Mouse (Mus musculus) midbrain, postnatal 0 days (tissue): ENCODE measurements around the gene Rasa1. TPM values are rescaled to one million over a fixed set of nuclear protein-coding genes. Genes with fewer than 3 reads are reported as not detected.
A peak's percentile ranks its signal among the peaks of the same experiment; 100 is the strongest.

Source experiments
- ATAC-seq: fragments of 200-750 bp; cut with Nextera tagmentation; 2 replicates; pipeline ENCODE4 v1.8.0; 2017; ENCODE audit warnings: moderate number of reproducible peaks, mild to moderate bottlenecking, moderate TSS enrichment, moderate library complexity; ENCODE audit not compliant: low FRiP score
- DNase-seq: peaks from one replicate; pipeline ENCODE4 v3.0.0-alpha.2; 2015; ENCODE audit warnings: low spot score
- H3K27ac ChIP-seq: fragments of 300-500 bp; sonication (generic); 2 replicates; pipeline ENCODE4 v1.5.1; 2014; ENCODE audit warnings: low read depth, mild to moderate bottlenecking, low read length, mixed read lengths
- H3K27me3 ChIP-seq: fragments of 300-500 bp; sonication (generic); 2 replicates; pipeline ENCODE4 v1.6.1; 2014; ENCODE audit warnings: low read length, control low read depth, mixed read lengths; ENCODE audit not compliant: insufficient read depth
- H3K36me3 ChIP-seq: fragments of 300-500 bp; sonication (generic); 2 replicates; pipeline ENCODE4 v1.6.1; 2014; ENCODE audit warnings: low read length, control low read depth, mixed read lengths; ENCODE audit not compliant: insufficient read depth
- H3K4me1 ChIP-seq: fragments of 300-500 bp; sonication (generic); 2 replicates; pipeline ENCODE4 v1.6.1; 2014; ENCODE audit warnings: mild to moderate bottlenecking, control low read depth, antibody characterized with exemption, low read length, mixed read lengths; ENCODE audit not compliant: insufficient read depth
- H3K4me2 ChIP-seq: fragments of 300-500 bp; sonication (generic); 2 replicates; pipeline ENCODE4 v1.6.1; 2014; ENCODE audit warnings: low read depth, mild to moderate bottlenecking, low read length, mixed read lengths; ENCODE audit not compliant: poor library complexity, severe bottlenecking
- H3K4me3 ChIP-seq: fragments of 300-500 bp; sonication (generic); 2 replicates; pipeline ENCODE4 v1.5.1; 2014; ENCODE audit warnings: low read depth, mild to moderate bottlenecking, low read length, moderate library complexity
- H3K9ac ChIP-seq: fragments of 300-500 bp; sonication (generic); replicated peaks from 2 replicates; pipeline ENCODE4 v1.6.1; 2014; ENCODE audit warnings: mild to moderate bottlenecking, low read length, moderate library complexity, mixed read lengths; ENCODE audit not compliant: poor library complexity, severe bottlenecking
- H3K9me3 ChIP-seq: fragments of 300-500 bp; sonication (generic); 2 replicates; pipeline ENCODE4 v1.6.1; 2016; ENCODE audit warnings: low read length, control low read depth
- CTCF ChIP-seq: IDR thresholded peaks from 2 replicates; pipeline ENCODE4 v1.5.1; 2016; ENCODE audit warnings: antibody characterized with exemption, mild to moderate bottlenecking
- WGBS: fragments of 180-500 bp; shearing (Covaris S2); extraction: QIAGEN DNeasy Blood & Tissue Kit; methylation state at CpG from one replicate; pipeline ENCODE4 v1.1.7; 2014; 5-methylcytosine and 5-hydroxymethylcytosine counted together
- polyA plus RNA-seq: library from polyadenylated mRNA; unstranded; fragments of >200 nt; fragmentation: Nextera tagmentation; extraction: Ambion mirVana; gene quantifications from 2 replicates; pipeline ENCODE4 v1.2.1, GENCODE M21; 2015
- total RNA-seq: library from RNA; depleted of rRNA; stranded (reverse); fragments of >200 nt; gene quantifications from 2 replicates; pipeline ENCODE4 v1.2.3, GENCODE M21; 2014; rRNA removed

Rasa1 gene
- total and polyA plus RNA-seq, 2 experiments from 2014 or later, result 49.1 to 74.0 TPM

- ATAC-seq (peak; percentile 85), DNase-seq (peak; percentile 41)
- peak overlapping the region; percentile 76 for H3K4me2 ChIP-seq
- H3K4me1 ChIP-seq, result no peaks in the 10 kb centered on the region
- peak overlapping the region; percentile 86 for H3K4me3 ChIP-seq
- H3K9ac ChIP-seq, result peak overlapping the region; percentile 85
- peaks cover 2% of the 10 kb centered on the region; the same call in 1 of the 2 replicates for H3K36me3 ChIP-seq
- peak overlapping the region; percentile 83 for H3K27ac ChIP-seq
- 2% methylated on average over 17 of the region's 17 CpGs for WGBS
- no peak for TF ChIP-seq CTCF
- no peaks in the 10 kb centered on the region for H3K9me3 ChIP-seq
- no peaks in the 10 kb centered on the region for H3K27me3 ChIP-seq
These were observed 99.2 kb downstream of the Rasa1 start for GRCm38 (mm10) chr13:85189644-85190121.

- no peak; the same call in 1 of the 2 replicates for TF ChIP-seq CTCF
- Histone ChIP-seq H3K27ac (peak within 1 kb of the TSS; percentile 83), H3K4me2 (peak within 1 kb of the TSS; percentile 76), H3K4me3 (peak within 1 kb of the TSS; percentile 86), H3K4me1 (no peaks in the 10 kb centered on the region), H3K27me3 (no peaks in the 10 kb centered on the region), H3K9ac (peak within 1 kb of the TSS; percentile 85), H3K9me3 (no peaks in the 10 kb centered on the region), H3K36me3 (peaks cover 2% of the 10 kb centered on the region; the same call in 1 of the 2 replicates)
- WGBS, result 2% methylated on average over 44 of the region's 44 CpGs
- DNase-seq, result peak; percentile 95
- peak; percentile 99 for ATAC-seq
These were observed 99.9 kb downstream of the Rasa1 start, which contains the start of gene Ccnh for GRCm38 (mm10) chr13:85188903-85189643. Ccnh (plus strand) TSS chr13:85189408.

Other genes starting within 250 kb of the Rasa1 start
- 27.2 and 29.8 TPM in 2 replicates for gene Ccnh, start 99.7 kb downstream of the Rasa1 start, total RNA-seq
- 69.7 and 70.8 TPM in 2 replicates for gene Ccnh, start 99.7 kb downstream of the Rasa1 start, polyA plus RNA-seq